Mouse (Mus musculus): ENCODE measurements around the gene Pcdh15. TPM values are rescaled to one million over a fixed set of nuclear protein-coding genes. Genes with fewer than 3 reads are reported as not detected.

Gene Pcdh15
- polyA plus RNA-seq, 1 experiment, result not detected

- H3K4me3 ChIP-seq (ENCODE audit: low read depth, low read length), result no peak overlapping the region
- H3K4me1 ChIP-seq (ENCODE audit: control insufficient read depth, insufficient read depth, low read length), result no peaks in the 10 kb centered on the region
- no peaks in the 10 kb centered on the region for H3K36me3 ChIP-seq (ENCODE audit: control insufficient read depth, insufficient read depth, low read length, poor library complexity, severe bottlenecking)
- TF ChIP-seq POLR2A (IDR thresholded peaks at IDR 0.05; ENCODE audit: insufficient read depth, low read length), result no peak
- no peak for TF ChIP-seq EP300 (IDR thresholded peaks at IDR 0.05; ENCODE audit: insufficient read depth, low read depth, low read length)
- TF ChIP-seq CTCF (IDR thresholded peaks at IDR 0.05; ENCODE audit: low read depth, low read length), result no peak
- no peak overlapping the region for H3K9ac ChIP-seq (ENCODE audit: low read depth, poor library complexity, severe bottlenecking)
- no peaks in the 10 kb centered on the region for H3K27me3 ChIP-seq (ENCODE audit: control insufficient read depth, insufficient read depth, low read length, poor library complexity, severe bottlenecking)
- H3K27ac ChIP-seq (ENCODE audit: insufficient read depth, low read length), result no peak overlapping the region
- H3K9me3 ChIP-seq (replicated peaks; ENCODE audit: control insufficient read depth, insufficient read depth, low read length, poor library complexity, severe bottlenecking), result 0 out of 2 replicates have a peak, but pooled peaks cover 2% of the 10 kb centered on the region
These were observed 1017.7 kb downstream of the Pcdh15 start for GRCm38 (mm10) chr10:74116817-74117216.

DNA sequence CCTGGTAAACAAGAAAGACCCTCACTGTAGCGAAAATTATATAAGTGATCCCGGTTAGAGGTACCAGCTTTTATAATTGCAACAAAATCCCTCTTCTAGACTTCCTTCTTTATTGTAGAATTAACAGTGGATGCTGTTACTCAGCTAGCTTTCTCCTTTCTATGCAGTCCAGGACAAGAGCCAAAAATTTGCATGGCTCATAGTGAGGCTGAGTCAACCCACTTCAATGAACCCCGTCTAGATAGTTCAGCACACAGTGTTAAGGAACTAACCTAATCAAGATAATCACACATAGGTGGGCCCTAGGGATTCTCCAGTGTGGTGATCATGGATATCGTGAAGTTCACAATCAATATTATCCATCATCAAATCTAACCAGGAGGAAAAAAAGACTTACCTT lies 1024.3 kb downstream of the Pcdh15 start:
- Histone ChIP-seq H3K9me3 (replicated peaks; ENCODE audit: control insufficient read depth, insufficient read depth, low read length, poor library complexity, severe bottlenecking) (0 out of 2 replicates have a peak, but pooled peaks cover 2% of the 10 kb centered on the region), H3K4me3 (ENCODE audit: low read depth, low read length) (no peak overlapping the region), H3K27ac (ENCODE audit: insufficient read depth, low read length) (no peak overlapping the region), H3K9ac (ENCODE audit: low read depth, poor library complexity, severe bottlenecking) (no peak overlapping the region), H3K36me3 (ENCODE audit: control insufficient read depth, insufficient read depth, low read length, poor library complexity, severe bottlenecking) (no peaks in the 10 kb centered on the region), H3K27me3 (ENCODE audit: control insufficient read depth, insufficient read depth, low read length, poor library complexity, severe bottlenecking) (no peaks in the 10 kb centered on the region), H3K4me1 (ENCODE audit: control insufficient read depth, insufficient read depth, low read length) (no peaks in the 10 kb centered on the region)
- TF ChIP-seq CTCF (IDR thresholded peaks at IDR 0.05; ENCODE audit: low read depth, low read length) (no peak), POLR2A (IDR thresholded peaks at IDR 0.05; ENCODE audit: insufficient read depth, low read length) (no peak), EP300 (IDR thresholded peaks at IDR 0.05; ENCODE audit: insufficient read depth, low read depth, low read length) (no peak)

GRCm38 (mm10) chr10:74129192-74129591 lies 1030.0 kb downstream of the Pcdh15 start:
- Histone ChIP-seq H3K36me3 (ENCODE audit: control insufficient read depth, insufficient read depth, low read length, poor library complexity, severe bottlenecking) (no peaks in the 10 kb centered on the region), H3K4me3 (ENCODE audit: low read depth, low read length) (no peak overlapping the region), H3K27ac (ENCODE audit: insufficient read depth, low read length) (no peak overlapping the region), H3K9me3 (replicated peaks; ENCODE audit: control insufficient read depth, insufficient read depth, low read length, poor library complexity, severe bottlenecking) (no peaks in the 10 kb centered on the region), H3K9ac (ENCODE audit: low read depth, poor library complexity, severe bottlenecking) (no peak overlapping the region), H3K27me3 (ENCODE audit: control insufficient read depth, insufficient read depth, low read length, poor library complexity, severe bottlenecking) (no peaks in the 10 kb centered on the region), H3K4me1 (ENCODE audit: control insufficient read depth, insufficient read depth, low read length) (no peaks in the 10 kb centered on the region)
- TF ChIP-seq POLR2A (IDR thresholded peaks at IDR 0.05; ENCODE audit: insufficient read depth, low read length) (no peak), CTCF (IDR thresholded peaks at IDR 0.05; ENCODE audit: low read depth, low read length) (no peak), EP300 (IDR thresholded peaks at IDR 0.05; ENCODE audit: insufficient read depth, low read depth, low read length) (no peak)

- no peaks in the 10 kb centered on the region for H3K4me1 ChIP-seq (ENCODE audit: control insufficient read depth, insufficient read depth, low read length)
- no peaks in the 10 kb centered on the region for H3K9me3 ChIP-seq (replicated peaks; ENCODE audit: control insufficient read depth, insufficient read depth, low read length, poor library complexity, severe bottlenecking)
- no peak overlapping the region for H3K9ac ChIP-seq (ENCODE audit: low read depth, poor library complexity, severe bottlenecking)
- H3K36me3 ChIP-seq (ENCODE audit: control insufficient read depth, insufficient read depth, low read length, poor library complexity, severe bottlenecking), result no peaks in the 10 kb centered on the region
- H3K27me3 ChIP-seq (ENCODE audit: control insufficient read depth, insufficient read depth, low read length, poor library complexity, severe bottlenecking), result no peaks in the 10 kb centered on the region
- H3K4me3 ChIP-seq (ENCODE audit: low read depth, low read length), result no peak overlapping the region
- no peak overlapping the region for H3K27ac ChIP-seq (ENCODE audit: insufficient read depth, low read length)
- TF ChIP-seq POLR2A (IDR thresholded peaks at IDR 0.05; ENCODE audit: insufficient read depth, low read length) (no peak), CTCF (IDR thresholded peaks at IDR 0.05; ENCODE audit: low read depth, low read length) (no peak), EP300 (IDR thresholded peaks at IDR 0.05; ENCODE audit: insufficient read depth, low read depth, low read length) (no peak)
These were observed 1030.5 kb downstream of the Pcdh15 start for GRCm38 (mm10) chr10:74129665-74130064.

- Histone ChIP-seq H3K9ac (ENCODE audit: low read depth, poor library complexity, severe bottlenecking) (no peak overlapping the region), H3K9me3 (replicated peaks; ENCODE audit: control insufficient read depth, insufficient read depth, low read length, poor library complexity, severe bottlenecking) (no peaks in the 10 kb centered on the region; the same call in 1 of the 2 replicates), H3K27me3 (ENCODE audit: control insufficient read depth, insufficient read depth, low read length, poor library complexity, severe bottlenecking) (no peaks in the 10 kb centered on the region)
These were observed 1031.7 kb downstream of the Pcdh15 start for GRCm38 (mm10) chr10:74130805-74131204.

GRCm38 (mm10) chr10:74147966-74148365 lies 1048.8 kb downstream of the Pcdh15 start:
- TF ChIP-seq CTCF (IDR thresholded peaks at IDR 0.05; ENCODE audit: low read depth, low read length) (no peak), POLR2A (IDR thresholded peaks at IDR 0.05; ENCODE audit: insufficient read depth, low read length) (no peak), EP300 (IDR thresholded peaks at IDR 0.05; ENCODE audit: insufficient read depth, low read depth, low read length) (no peak)
- Histone ChIP-seq H3K9me3 (replicated peaks; ENCODE audit: control insufficient read depth, insufficient read depth, low read length, poor library complexity, severe bottlenecking) (no peaks in the 10 kb centered on the region), H3K4me1 (ENCODE audit: control insufficient read depth, insufficient read depth, low read length) (no peaks in the 10 kb centered on the region)

More at GRCm38 (mm10) chr10:74130805-74131204, 1031.7 kb downstream of the Pcdh15 start:
- no peak overlapping the region for H3K4me3 ChIP-seq (ENCODE audit: low read depth, low read length)
- no peaks in the 10 kb centered on the region for H3K4me1 ChIP-seq (ENCODE audit: control insufficient read depth, insufficient read depth, low read length)
- H3K27ac ChIP-seq (ENCODE audit: insufficient read depth, low read length), result no peak overlapping the region
- no peak for TF ChIP-seq POLR2A (IDR thresholded peaks at IDR 0.05; ENCODE audit: insufficient read depth, low read length)
- no peak for TF ChIP-seq EP300 (IDR thresholded peaks at IDR 0.05; ENCODE audit: insufficient read depth, low read depth, low read length)
- no peak for TF ChIP-seq CTCF (IDR thresholded peaks at IDR 0.05; ENCODE audit: low read depth, low read length)
- no peaks in the 10 kb centered on the region for H3K36me3 ChIP-seq (ENCODE audit: control insufficient read depth, insufficient read depth, low read length, poor library complexity, severe bottlenecking)

More at GRCm38 (mm10) chr10:74147966-74148365, 1048.8 kb downstream of the Pcdh15 start:
- no peak overlapping the region for H3K4me3 ChIP-seq (ENCODE audit: low read depth, low read length)
- no peaks in the 10 kb centered on the region for H3K36me3 ChIP-seq (ENCODE audit: control insufficient read depth, insufficient read depth, low read length, poor library complexity, severe bottlenecking)
- H3K27ac ChIP-seq (ENCODE audit: insufficient read depth, low read length), result no peak overlapping the region
- no peaks in the 10 kb centered on the region; the same call in 1 of the 2 replicates for H3K27me3 ChIP-seq (ENCODE audit: control insufficient read depth, insufficient read depth, low read length, poor library complexity, severe bottlenecking)
- H3K9ac ChIP-seq (ENCODE audit: low read depth, poor library complexity, severe bottlenecking), result no peak overlapping the region

All from ES-Bruce4 (cell line).